Mouse (Mus musculus) T-cell, adult 2 months (primary cell): Measurements from ENCODE around the gene Arl6ip4.
A peak's percentile ranks its signal among the peaks of the same experiment; 100 is the strongest.

Experiments
- DNase-seq: peaks from one replicate; pipeline ENCODE4 v3.0.0; 2022; ENCODE audit warnings: low spot score

The Arl6ip4 gene

GRCm38 (mm10) chr5:124115990-124116845 is at the start of gene Arl6ip4:
Gene Arl6ip4, plus strand, starts transcription at chr5:124116089.
- peak; percentile 64 for DNase-seq

- DNase-seq: no peak
These were observed 46.2 kb upstream of the Arl6ip4 start for GRCm38 (mm10) chr5:124069657-124070056.

DNA sequence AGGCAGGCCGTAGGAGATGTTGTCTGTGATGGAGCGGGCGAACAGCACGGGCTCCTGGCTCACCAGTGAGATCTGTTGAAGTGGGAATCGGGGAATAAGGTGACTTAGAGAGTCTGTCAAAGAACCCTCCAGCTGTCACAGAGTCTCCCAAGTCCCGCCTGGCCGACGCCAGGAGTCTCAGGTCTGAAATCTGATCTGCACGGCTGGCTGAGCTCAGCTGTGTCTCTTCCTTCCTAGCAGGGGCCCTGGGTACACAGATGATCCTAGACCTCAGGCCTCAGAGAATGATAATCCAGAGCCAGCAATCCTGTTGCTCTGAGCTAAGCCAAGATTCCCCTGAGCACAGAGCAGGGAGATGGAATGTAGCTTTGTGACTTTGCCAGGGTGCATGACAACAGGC is 42.2 kb upstream of the Arl6ip4 start:
- DNase-seq: no peak

DNA sequence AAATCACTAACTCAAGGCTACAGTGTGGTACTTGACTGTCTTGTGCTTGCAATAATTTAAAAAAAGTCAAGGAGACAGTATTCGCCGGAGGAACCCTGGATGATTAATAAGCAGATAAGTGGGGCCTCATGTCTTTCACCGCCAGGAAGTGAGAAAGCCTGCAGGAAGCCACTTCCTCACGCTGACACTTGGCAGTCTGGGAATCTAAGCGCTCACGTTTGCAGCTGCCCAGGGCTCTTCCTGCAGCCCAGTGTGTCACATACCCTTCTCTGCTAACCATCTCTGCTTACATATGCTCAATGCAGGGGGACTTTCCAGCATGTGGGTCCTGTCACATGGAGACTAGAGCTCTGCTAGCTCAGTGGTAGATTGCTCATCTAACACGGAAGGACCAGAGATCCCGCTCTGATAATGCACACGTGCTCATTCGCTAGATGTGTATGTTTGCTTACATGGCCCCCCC is 41.0 kb upstream of the Arl6ip4 start:
- peak; percentile 82 for DNase-seq

DNA sequence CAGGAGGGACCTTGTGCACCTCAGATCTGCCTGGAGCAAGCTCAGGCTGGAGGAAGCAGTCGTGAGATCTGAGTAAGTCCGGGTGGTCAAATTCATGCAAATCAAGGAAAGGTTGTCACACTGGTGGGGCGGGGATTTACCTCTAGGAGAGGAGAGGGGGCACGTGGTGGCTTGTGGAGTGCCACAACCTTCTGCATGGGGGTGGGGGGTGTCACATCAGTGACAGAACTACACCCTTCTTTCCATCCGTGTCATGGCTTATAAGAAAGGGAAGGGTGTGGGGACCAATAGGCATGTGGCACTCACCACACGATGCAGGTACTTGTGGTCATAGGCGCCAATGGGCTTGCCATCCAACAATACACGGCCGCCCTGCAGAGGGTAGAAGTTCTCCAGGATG is 40.2 kb upstream of the Arl6ip4 start:
- peak; percentile 63 for DNase-seq

GRCm38 (mm10) chr5:124076559-124076958 is 39.3 kb upstream of the Arl6ip4 start:
- peak; percentile 8 for DNase-seq

- peak; percentile 10 for DNase-seq
These were observed 38.6 kb upstream of the Arl6ip4 start for GRCm38 (mm10) chr5:124077241-124077640.

DNA sequence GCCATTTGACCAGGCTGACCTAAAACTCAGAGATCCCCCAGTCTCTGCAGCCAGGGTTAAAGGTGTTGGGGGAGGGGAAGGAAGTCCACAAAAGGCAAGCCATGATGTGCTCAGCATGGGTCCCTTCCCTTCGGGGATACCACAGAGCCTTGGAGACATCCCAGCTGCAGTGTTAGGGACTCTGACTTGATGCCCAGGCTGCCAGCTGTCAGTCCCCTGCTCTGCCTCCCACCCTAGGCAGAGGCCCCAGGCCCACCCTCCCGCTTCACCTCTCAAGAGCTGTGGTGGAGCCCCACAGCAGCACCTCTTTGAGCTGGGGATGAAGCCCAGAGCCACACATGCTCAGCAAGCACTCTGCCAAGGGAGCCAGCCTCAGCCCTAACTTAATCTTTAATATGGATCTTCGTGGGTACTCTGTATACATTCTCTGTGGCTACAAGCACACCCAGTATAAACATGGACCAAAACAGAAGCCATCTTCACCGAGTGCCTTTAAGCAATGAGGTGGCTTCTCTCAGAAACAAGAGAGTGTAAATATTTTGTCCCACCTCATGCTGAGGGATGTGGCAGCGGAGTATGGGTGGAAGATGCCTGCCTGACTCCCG is 37.9 kb upstream of the Arl6ip4 start:
- peak; percentile 36 for DNase-seq

DNA sequence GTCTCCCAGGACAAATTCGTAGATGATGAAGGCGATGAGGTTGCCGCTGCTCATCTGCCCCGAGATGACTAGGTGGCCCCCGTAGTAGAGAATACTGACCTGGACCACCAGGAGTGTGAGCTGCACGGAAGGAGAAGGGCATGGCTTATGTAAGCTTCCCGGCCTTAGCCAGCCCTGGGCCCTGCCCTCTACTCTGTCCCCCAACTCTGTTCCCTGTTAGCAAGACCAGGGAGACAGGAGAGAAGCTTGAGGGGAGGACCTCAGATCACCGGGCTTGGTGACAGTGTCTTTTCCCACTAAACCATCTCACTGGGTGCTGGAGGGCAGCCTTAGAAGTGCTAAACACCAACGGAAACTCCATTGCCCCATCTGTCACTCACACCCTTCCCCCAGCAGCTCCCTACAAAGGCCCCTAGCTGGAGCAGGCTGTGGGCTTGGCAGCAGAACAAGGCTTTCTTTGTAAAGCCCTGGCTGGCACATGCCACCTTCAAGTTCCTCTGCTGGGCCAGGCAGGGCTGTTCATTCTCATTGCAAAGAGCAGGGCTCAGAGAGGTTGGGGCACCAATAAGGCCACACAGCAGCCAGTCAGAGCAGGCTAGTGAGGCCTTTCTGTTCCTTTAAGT is 37.0 kb upstream of the Arl6ip4 start:
- DNase-seq: peak; percentile 74

DNA sequence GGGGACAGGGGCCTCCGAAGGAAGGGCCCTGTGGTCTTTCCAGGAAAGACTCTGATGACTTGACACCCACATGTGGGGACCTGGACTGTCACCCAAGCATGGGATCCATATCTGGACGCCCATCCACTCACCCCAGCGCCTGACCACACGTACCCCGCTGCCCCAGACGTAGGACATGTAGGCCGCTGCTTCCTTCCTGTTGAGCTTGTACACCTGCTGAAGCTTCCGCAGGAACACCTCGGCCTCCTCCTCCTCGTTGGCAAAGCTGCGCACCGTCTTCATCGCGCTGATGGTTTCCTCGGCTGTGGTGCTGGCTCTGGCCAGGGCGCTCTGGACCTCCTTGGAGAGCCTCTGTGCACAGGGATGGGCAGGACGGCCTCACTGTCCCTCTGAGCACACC is 36.0 kb upstream of the Arl6ip4 start:
- DNase-seq: peak; percentile 55

DNA sequence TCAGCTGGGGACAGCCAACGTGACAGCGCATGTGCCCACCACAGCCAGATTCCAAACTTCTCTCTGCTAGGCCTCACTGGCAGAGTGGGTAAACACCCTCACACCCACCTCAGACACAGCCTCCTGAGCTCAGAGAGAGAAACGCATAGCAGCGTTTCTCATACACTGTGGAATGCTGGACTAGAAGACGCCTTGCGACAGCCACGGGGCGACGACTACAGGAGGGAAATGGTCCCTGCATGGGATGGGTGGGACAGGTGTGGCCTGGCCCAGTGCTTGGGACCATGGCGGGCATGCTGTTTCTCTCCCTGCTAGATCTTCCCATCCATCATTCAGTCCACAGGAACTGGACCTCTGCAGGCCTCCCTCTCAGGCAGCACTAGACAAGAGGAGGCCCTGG is 33.4 kb upstream of the Arl6ip4 start:
- DNase-seq: no peak

- peak; percentile 42 for DNase-seq
These were observed 32.8 kb upstream of the Arl6ip4 start for GRCm38 (mm10) chr5:124082941-124083688.

GRCm38 (mm10) chr5:124083850-124084587 is 31.9 kb upstream of the Arl6ip4 start:
- peak; percentile 88 for DNase-seq

DNA sequence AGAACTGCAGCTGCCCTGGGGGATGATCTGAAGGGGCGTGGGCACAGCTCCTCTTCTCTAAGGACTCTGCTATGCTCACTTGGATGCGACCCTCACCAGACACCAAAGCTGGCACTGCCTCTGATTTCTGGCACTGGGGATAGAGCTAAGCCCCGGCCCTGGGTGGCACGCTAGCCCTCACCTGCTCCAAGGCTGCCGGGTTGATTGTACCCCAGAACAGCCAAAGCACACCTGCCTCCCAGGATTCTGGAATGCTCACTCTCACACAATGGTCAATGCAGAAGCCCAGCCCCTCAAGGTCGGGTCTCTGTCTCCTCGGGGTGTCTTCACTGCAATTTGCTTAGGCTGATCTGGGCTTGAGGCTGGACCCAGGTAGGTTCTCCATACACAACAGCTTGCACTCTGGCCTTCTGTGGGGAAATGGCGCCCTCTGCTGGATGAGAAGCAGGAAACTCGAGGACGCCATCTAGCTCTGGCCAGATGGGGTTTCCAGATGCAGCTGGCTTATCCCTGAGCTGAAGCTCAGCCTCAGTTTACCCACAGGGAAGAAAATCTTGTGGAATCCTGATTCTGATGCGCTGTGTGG is 31.2 kb upstream of the Arl6ip4 start:
- DNase-seq: peak; percentile 84

DNA sequence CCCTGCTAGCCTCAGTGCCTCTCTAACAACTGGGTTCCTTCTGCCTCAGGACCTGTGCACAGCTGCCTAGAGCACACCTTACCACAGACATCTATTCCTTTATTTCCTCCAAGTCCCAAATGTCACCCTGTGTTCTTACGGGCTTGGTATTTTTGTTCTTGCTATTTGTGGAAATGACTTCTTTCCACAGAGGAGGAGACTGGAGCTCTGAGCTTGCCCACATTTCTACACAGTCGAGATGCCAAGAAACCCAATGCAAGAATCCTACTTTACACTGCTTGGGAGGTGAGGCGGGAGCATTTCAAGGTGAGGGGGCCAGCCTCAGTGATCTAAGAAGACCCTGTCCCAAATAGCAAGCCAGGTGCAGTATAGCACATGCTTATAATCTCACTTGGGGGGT is 30.4 kb upstream of the Arl6ip4 start:
- DNase-seq: no peak

DNA sequence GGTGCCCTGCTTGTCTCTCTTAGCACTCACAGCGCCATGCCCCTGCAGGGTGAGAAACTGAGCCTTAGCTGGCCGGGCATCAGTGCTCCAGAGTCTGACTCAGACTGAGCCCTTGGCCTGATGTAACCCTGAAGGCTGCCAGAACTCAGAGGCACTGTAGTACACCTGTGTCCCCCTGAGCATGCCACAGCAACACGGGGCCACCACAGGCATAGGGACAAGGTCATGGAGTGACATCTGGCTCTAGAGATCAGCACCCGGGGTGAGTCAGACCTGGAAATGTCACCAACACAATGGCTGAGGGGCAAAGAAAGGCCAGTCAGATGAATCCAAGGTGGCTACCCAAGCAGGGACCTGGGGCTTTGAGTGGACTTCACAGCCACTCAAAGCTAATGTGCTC is 29.0 kb upstream of the Arl6ip4 start:
- no peak for DNase-seq

GRCm38 (mm10) chr5:124089868-124090267 is 26.0 kb upstream of the Arl6ip4 start:
- no peak for DNase-seq

GRCm38 (mm10) chr5:124091951-124092406 is 23.9 kb upstream of the Arl6ip4 start:
- DNase-seq: no peak

DNA sequence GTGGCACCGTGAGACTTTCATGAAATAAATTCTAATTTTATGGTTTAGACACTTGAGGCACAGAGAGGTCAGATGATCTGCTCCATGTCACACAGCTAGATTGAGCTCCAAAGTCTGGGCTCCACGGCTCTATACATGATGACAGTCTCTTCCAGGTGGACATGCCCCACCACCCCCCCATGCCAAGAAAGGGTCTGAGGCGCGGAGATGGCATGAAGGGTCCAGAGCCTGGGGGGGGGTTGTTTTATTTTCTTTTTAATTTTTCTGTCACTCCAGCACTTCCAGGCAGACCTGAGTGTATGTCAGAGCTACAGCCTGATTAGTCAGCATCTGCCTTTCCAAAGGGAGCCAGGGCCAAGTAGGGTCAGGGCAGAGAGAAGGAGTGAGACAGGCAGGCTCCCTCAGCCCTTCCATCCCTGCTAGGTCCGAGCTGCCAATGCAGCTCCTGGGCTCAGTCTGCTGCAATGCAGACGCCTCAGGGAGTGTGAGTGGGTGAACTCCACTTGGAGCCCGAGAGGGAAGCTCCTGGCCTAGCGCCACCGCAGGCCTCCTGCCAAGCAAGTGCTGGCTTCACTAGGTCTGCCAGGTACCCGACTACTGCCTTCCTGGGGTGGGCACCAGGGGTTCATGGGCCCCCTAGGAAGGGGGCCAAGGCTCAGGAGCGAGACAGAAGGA is 22.6 kb upstream of the Arl6ip4 start:
- DNase-seq: no peak

DNA sequence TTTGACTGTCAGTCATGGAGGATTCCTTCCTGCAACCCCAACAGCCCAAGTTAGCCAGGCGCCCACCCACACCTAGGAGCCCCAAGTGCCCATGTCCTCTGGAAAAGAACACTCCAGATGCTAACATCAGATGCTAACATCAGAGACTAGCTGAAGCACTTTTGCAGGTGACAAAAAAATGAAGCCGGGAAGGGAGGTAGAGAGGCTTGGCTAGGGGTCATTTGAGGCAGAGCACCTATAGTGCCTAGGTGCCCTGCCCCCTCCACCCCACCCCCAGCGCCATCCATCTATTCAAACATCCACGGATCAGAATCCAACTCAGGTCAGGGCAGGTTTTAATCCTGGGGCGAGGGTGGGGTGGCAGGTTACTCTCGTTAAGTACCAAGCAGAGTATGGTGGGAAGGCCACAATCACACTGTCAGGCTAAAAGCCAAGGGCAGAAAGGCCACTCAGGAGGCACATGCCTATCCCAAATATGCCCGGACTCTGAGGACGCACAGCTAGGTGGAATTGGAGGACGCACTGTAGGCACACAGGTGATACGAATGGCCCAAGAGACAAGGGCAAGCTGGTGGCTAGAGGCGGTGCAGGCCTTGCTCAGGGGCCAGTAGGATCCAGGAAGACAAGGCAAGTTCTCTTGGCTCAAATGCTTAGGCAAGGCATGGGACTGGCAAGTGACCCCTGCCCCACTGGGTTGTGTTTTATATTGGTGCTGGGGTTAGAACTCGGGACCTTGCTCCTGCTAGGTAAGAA is 21.9 kb upstream of the Arl6ip4 start:
- no peak for DNase-seq
